Mouse (Mus musculus) erythroblast, embryonic 14.5 days (primary cell): Measurements from ENCODE around the gene Pacrg. TPM values are rescaled to one million over a fixed set of nuclear protein-coding genes. Genes with fewer than 3 reads are reported as not detected.

ENCODE experiments used
- H3K27me3 ChIP-seq: 2 replicates; pipeline ENCODE4 v1.6.1; 2012; ENCODE audit warnings: inconsistent platforms; ENCODE audit not compliant: control insufficient read depth
- H3K36me3 ChIP-seq: 2 replicates; pipeline ENCODE4 v1.6.1; 2012; ENCODE audit warnings: mild to moderate bottlenecking, inconsistent platforms; ENCODE audit not compliant: control insufficient read depth
- H3K4me1 ChIP-seq: 2 replicates; pipeline ENCODE4 v1.6.1; 2012; ENCODE audit warnings: inconsistent platforms; ENCODE audit not compliant: control insufficient read depth
- H3K4me3 ChIP-seq: replicated peaks from 2 replicates; pipeline ENCODE3; 2012; ENCODE audit warnings: moderate library complexity, mild to moderate bottlenecking, inconsistent platforms
- H3K9me3 ChIP-seq: 2 replicates; pipeline ENCODE4 v1.6.1; 2012; ENCODE audit warnings: low read length, inconsistent platforms, mixed read lengths; ENCODE audit not compliant: control insufficient read depth
- GATA1 ChIP-seq: IDR thresholded peaks from 2 replicates; pipeline ENCODE4 v1.6.1; 2012; ENCODE audit warnings: low read length, inconsistent platforms, mixed read lengths
- TAL1 ChIP-seq: IDR thresholded peaks from 3 replicates; pipeline ENCODE4 v1.6.1; 2012; ENCODE audit warnings: low read length, inconsistent platforms, mixed read lengths
- polyA plus RNA-seq: library from polyadenylated mRNA; stranded (reverse); fragments of >175 nt; gene quantifications from 2 replicates; pipeline ENCODE4 v1.2.3, GENCODE M21; 2012

The Pacrg gene
- polyA plus RNA-seq, 1 experiment = not detected

GRCm38 (mm10) chr17:10619881-10620280 lies 220.2 kb downstream of the Pacrg start:
- H3K27me3 ChIP-seq = no peaks in the 10 kb centered on the region
- no peak overlapping the region for H3K4me3 ChIP-seq
- no peaks in the 10 kb centered on the region for H3K4me1 ChIP-seq
- no peaks in the 10 kb centered on the region for H3K9me3 ChIP-seq
- no peaks in the 10 kb centered on the region for H3K36me3 ChIP-seq
- TF ChIP-seq GATA1 = no peak
- no peak for TF ChIP-seq TAL1

GRCm38 (mm10) chr17:10617656-10618055 lies 222.5 kb downstream of the Pacrg start:
- no peaks in the 10 kb centered on the region for H3K4me1 ChIP-seq
- H3K27me3 ChIP-seq = no peaks in the 10 kb centered on the region
- no peaks in the 10 kb centered on the region for H3K36me3 ChIP-seq
- H3K4me3 ChIP-seq = no peak overlapping the region
- TF ChIP-seq TAL1 (no peak), GATA1 (no peak)
- H3K9me3 ChIP-seq = no peaks in the 10 kb centered on the region

GRCm38 (mm10) chr17:10615611-10616010 lies 224.5 kb downstream of the Pacrg start:
- Histone ChIP-seq H3K4me3 (no peak overlapping the region), H3K4me1 (no peaks in the 10 kb centered on the region), H3K9me3 (no peaks in the 10 kb centered on the region), H3K36me3 (no peaks in the 10 kb centered on the region), H3K27me3 (no peaks in the 10 kb centered on the region)
- no peak for TF ChIP-seq GATA1

DNA sequence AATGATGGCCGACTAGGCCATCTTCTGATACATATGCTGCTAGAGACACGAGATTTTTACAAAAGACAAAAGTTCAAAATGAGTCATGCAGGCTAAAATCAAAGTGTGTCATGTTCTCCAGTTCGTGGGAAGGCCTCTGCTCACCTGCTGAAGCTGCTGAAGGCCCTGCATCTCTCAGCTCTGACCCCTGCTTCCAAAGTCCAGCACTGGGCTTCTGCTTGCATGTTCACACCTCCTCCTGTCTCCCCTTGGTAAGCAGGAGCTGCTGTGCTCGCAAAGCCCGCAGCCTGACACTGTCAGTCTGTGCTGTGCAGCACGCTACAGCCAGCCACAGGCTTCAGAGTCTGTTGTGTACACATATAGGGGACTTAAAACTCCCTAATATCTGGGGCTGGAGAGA lies 225.4 kb downstream of the Pacrg start:
- Histone ChIP-seq H3K4me1 (no peaks in the 10 kb centered on the region), H3K36me3 (no peaks in the 10 kb centered on the region), H3K4me3 (no peak overlapping the region), H3K27me3 (no peaks in the 10 kb centered on the region), H3K9me3 (no peaks in the 10 kb centered on the region)
- TF ChIP-seq TAL1 (no peak), GATA1 (no peak)

DNA sequence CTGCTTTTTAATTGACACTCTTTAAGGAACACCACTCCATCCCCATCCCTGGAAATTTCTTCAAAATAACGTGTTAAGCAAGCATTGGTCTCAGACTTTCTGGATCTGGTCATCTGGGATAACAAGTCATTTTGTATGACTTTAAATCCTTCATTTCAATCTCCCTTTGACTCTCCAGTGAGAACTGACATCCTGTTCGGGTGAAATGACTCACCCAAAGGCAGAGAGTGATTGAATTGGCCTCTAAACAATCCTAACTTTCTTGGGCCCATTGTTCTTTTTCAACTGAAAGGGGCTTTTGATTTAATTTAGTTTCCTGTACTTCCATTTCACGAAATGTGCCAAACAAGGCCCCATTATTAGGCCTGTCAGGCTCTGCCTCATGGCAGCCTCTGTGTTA lies 228.5 kb downstream of the Pacrg start:
- no peak overlapping the region for H3K4me3 ChIP-seq
- H3K9me3 ChIP-seq = no peaks in the 10 kb centered on the region
- no peaks in the 10 kb centered on the region for H3K36me3 ChIP-seq
- no peak for TF ChIP-seq GATA1
- TF ChIP-seq TAL1 = no peak
- no peaks in the 10 kb centered on the region for H3K4me1 ChIP-seq
- no peaks in the 10 kb centered on the region for H3K27me3 ChIP-seq

DNA sequence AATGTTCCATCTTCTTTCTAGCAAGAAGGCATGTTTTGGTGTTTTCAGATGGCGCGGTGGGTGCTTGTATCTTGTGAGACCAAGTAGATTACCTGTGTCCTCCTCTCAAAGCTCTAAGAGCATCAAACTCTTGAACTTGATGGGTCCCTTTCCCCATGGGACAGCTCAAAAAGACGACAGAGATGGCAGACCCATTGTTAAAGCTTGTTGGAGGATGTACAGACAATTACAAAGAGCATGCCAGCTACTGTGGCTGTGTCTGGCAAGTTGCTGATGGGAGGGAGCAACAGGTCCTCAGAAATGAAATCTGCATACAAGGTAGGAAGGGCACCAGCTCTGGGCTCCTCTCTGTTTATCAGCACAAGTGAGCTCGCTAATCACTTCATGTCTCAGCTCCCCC lies 232.0 kb downstream of the Pacrg start:
- Histone ChIP-seq H3K9me3 (no peaks in the 10 kb centered on the region), H3K27me3 (no peaks in the 10 kb centered on the region), H3K36me3 (no peaks in the 10 kb centered on the region), H3K4me1 (no peaks in the 10 kb centered on the region), H3K4me3 (no peak overlapping the region)
- TF ChIP-seq GATA1 (no peak), TAL1 (no peak)

GRCm38 (mm10) chr17:10606090-10606489 lies 234.0 kb downstream of the Pacrg start:
- TF ChIP-seq TAL1 (no peak), GATA1 (no peak)
- H3K4me3 ChIP-seq = no peak overlapping the region
- H3K9me3 ChIP-seq = no peaks in the 10 kb centered on the region
- no peaks in the 10 kb centered on the region for H3K36me3 ChIP-seq
- H3K4me1 ChIP-seq = no peaks in the 10 kb centered on the region
- H3K27me3 ChIP-seq = no peaks in the 10 kb centered on the region

DNA sequence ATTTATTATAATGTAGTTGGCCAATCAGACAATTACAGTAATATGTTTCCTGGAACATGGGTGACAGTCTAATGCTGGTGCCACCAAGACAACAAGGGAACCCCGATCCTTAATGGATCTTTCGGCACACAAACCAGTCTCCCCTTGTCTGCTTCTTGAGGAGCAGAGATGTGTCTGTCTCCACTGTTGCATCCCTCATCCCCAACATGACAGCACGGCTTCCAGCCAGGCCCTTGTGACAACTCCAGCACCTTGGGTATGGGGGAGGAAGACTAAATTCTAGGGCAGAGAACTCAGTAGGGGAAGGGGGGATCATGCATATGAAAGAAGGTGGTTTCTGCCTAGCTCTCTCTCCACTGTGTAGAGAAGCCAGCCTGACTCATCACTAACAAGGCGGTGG lies 242.4 kb downstream of the Pacrg start:
- Histone ChIP-seq H3K4me3 (no peak overlapping the region), H3K27me3 (no peaks in the 10 kb centered on the region), H3K4me1 (no peaks in the 10 kb centered on the region), H3K36me3 (no peaks in the 10 kb centered on the region), H3K9me3 (no peaks in the 10 kb centered on the region)
- TF ChIP-seq TAL1 (no peak), GATA1 (no peak)

DNA sequence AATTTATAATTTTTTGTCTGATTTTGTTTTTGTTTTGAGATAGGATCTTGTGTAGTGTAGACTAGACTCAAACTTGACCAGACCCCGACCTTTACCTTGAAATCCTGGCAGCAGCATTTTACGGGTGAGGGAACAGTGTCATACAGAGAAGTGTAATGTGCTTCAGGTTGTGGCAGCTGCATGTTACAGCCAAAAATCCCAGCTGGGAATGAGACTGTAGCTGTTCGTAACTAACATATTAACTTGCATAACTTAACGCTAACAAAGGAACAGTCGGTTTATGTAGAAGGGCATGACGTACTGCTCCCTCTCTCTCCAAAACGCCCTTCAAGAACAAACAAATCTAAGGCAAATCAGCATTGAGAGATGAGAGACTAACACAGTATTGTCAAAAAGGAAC lies 250.5 kb downstream of the Pacrg start:
- H3K27me3 ChIP-seq = peaks cover 3% of the 10 kb centered on the region; the same call in 1 of the 2 replicates
- no peak overlapping the region for H3K4me3 ChIP-seq
- no peaks in the 10 kb centered on the region for H3K36me3 ChIP-seq
- no peaks in the 10 kb centered on the region for H3K4me1 ChIP-seq
- no peaks in the 10 kb centered on the region for H3K9me3 ChIP-seq
- TF ChIP-seq GATA1 (no peak), TAL1 (no peak)

DNA sequence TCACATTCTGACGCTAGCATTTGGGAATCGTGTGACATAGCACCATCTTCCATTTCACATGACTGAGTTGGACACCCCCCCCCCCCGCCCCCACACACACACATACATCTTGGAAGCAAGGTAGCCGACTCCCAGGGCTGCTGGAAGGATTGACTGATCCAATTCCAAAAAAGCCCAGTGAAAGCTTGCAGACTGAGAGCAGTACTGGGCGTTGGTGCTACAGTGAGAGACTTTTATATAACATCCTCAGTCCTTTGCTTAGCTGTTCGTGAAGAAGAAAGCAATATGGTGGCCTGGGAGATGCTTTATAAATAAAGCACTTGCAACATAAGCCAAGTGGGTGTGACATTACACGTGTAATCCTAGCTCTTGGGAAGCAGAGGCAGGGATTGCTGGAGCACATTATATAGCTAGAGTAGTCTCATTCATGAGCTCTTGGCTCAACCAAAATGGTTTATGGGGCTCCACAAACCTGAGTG lies 251.2 kb downstream of the Pacrg start:
- TF ChIP-seq GATA1 = no peak
- TF ChIP-seq TAL1 = no peak
- H3K4me1 ChIP-seq = no peaks in the 10 kb centered on the region
- no peaks in the 10 kb centered on the region for H3K36me3 ChIP-seq
- no peak overlapping the region for H3K4me3 ChIP-seq
- H3K9me3 ChIP-seq = no peaks in the 10 kb centered on the region
- H3K27me3 ChIP-seq = peaks cover 3% of the 10 kb centered on the region; the same call in 1 of the 2 replicates
